Mouse (Mus musculus) brain, embryonic 18.5 days (tissue): Measurements from ENCODE around the gene Gm20388.

Experiments
- DNase-seq: peaks from one replicate; pipeline ENCODE4 v3.0.0-alpha.2; 2012; ENCODE audit warnings: low read depth, low spot score

The Gm20388 gene

DNA sequence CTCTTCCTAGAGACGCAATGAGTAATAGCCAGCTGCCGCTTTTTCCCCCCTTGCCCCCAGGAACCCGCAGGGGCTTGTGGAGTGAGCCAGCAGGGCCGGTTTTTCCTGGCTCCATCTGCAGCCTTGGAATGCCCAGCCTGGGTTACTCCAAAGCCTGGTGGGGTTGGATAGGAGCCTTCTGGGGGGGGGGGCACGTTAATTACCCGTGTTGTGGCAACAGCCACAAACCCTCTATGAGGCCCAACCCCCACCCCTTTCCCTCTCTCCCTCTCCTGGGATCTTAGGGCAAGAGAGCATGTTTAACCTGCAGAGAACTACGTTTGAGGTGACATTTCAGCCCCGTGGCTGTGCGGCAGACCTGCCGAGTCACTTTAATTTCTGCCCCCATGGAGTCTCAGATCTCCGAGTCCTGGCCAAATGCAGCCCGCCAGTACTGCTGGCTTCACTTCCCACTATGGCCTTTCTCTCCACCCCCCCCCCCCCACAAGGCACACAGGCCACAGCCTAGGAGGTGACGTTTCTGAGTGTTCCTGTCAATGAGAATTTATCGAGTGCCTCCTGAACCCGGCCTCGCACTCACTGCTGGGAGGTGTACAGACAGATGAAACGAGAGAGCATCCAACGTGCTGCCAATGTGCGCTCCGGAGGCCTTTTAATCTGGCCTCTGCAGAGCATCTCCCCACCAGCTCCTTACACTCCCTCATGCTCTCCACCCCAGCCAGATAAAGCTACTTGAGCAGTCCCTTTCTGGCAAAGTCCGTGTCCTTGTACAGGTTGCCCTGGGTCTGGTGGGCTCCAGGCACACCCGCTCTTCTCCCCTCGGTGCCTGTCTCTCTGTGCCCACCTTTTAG is 629.4 kb downstream of the Gm20388 start:
- no peak for DNase-seq

DNA sequence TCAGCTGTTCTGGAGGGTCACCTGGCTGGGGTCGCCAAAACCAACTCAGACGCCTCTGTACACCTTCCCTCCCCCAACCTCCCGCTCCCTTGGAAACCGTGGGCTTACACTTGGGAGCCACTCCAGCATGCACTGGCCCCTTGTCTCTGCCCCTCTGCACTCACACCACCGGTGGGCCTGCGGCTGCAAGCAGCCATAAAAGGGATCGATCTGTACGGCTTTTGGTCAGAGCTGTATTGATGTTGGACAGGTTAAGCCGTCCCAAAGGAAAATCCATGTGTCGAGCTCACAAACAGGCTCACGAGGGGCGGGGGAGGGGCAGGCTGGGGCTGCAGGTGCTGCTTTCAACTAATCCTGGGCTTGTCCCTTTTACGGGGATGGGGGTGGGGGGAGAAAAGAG is 632.4 kb downstream of the Gm20388 start:
- no peak for DNase-seq

DNA sequence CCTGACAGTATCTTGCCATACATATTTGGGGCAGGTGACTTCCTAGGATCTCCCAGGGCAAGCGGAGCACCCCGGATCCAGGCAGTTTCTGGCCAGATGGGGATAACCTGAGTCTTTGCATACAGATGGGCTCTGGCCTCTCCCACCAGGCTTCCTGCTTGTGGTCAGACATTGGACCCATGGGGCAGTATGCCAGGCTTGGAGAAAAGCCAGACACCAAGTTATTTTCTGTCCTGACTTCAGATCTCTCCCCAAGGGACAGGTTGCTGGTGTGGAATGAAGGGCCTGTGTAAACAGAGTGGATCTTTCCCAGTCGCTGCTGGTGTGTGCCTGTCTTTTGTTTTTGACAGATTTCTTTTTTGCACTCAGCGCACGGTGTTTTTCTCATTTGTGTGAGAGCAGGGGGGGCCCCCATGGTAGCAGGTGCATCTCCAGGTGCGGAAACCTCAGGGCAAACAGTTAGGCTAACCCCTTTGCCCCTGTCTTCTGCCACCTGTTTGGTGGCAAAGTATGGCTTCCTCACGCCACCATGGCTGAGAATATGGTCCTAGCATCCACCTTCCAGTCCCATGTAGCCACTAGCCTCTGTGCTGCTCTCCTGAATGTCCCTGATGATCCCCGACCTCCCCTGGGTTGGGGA is 632.9 kb downstream of the Gm20388 start:
- no peak for DNase-seq

DNA sequence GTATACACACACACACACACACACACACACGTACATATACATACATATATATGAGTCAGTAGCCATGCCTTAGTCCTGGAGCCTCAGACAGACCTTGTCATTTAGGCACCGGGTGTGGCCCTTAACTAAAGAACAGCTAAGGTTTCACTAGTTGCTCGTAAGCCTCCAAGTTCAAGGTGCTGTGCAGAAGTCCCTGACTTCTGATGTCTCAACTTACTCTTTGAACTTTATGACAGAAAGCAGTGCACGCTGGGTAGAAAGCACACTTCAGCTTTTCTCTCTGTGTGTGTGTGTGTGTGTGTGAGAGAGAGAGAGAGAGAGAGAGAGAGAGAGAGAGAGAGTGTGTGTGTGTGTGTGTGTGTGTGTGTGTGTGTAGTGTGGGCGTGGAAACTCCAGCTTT is 633.5 kb downstream of the Gm20388 start:
- no peak for DNase-seq

DNA sequence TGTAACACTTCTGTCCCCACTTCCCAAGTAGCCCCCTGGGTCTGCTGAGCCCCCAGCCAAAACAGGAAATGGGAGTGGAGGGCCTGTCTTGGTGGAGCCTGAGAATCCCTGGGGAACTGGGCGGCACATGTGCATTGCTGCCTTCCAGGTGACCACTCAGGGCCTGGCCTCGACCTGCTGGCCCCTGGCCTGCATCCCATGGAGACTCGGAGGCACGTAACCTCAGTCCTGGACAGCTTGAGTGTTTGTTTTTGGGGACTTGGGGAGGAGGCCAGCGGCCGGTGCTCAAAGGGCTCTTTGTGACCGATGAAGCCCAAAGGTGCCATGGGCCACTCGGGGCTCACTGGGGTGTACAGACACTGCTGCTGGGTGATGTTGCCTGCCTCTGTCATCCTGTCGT is 636.9 kb downstream of the Gm20388 start:
- no peak for DNase-seq

DNA sequence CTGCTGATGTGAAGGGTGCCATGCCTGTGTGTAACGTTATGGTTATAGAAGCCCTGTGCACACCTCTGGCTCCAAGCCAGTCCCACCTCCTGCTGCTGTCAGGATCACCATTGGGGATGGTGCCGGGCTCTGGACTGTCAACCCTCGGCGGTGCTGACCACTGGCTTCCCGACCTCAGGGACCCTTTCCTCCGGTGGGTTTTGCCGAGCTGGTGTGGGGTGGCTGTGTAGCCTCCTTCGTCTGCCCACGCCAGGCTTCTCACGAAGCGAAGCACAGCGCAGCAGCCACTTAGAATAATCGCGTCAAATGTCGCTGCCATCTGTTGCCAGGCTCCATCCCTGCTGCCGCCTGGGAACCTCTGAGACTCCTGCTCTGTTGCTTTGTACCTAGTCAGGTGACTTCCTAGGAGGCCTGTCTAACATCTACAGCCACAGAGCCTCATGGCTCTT is 637.7 kb downstream of the Gm20388 start:
- no peak for DNase-seq

DNA sequence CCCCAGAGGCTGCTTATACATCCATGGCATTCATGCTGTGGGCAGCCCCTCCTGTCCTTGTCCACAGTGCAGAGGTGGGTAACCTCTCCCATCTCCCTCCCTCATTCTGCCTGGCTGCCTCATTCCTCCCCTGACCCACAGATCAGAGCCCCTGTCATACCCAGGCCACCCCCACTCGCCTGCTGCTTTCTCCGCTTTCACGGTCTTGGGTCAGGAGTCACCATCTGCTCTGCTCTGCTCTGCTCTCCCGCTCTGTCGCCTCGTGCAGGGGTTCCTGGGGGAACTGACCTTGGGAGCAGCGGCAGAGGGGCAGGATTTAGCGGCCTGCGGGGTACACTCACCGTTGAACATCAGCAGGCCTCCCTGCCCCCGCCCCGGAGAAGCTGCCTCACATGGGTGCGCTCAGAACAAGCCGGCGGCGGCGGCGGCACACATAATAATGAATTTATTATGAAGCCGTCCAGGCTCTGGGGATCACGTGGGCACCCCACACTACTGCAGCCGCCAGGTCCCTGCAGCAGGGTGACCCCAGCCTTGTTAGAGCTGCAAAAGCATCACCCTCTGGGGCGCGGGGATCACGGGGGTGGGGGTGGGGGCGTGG is 638.8 kb downstream of the Gm20388 start:
- DNase-seq = no peak

DNA sequence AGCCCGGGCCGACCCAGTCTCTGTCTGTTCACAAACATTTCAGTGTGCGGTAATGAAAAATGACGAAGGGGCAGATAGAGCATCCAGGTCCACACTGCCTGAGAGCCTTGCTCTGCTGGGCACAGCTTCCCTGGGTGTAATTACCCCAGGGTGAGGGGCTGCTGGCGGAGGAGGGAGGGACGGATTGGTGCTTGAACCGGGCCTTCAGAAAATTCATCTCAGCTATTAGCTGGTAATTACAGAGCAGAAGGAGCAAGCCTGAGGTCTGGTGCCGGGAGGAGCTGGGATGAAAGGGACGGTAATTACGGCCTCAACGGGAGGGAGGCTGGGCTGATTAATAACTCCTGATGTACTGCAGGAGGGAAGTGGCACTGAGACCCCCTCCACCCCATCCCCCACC is 639.3 kb downstream of the Gm20388 start:
- DNase-seq = no peak

DNA sequence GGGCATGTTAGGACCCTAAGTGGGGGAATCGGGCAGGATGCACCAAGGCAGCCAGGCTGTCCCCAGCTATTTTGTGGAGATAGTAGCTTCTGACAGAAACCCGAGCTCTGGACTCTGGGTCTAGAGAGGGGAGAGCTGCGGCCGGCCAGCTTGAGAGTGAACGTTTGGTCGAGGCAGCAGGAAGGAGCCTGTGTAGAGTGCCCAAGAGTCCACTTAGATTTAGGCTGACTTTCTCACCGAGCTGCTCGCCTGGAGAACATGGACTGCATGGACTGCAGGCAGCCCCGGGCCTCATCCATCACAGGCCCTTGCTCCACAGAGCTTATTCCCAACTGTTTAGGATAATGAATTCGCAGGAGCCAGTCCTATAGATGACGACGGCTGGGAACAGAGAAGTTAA is 639.8 kb downstream of the Gm20388 start:
- no peak for DNase-seq

DNA sequence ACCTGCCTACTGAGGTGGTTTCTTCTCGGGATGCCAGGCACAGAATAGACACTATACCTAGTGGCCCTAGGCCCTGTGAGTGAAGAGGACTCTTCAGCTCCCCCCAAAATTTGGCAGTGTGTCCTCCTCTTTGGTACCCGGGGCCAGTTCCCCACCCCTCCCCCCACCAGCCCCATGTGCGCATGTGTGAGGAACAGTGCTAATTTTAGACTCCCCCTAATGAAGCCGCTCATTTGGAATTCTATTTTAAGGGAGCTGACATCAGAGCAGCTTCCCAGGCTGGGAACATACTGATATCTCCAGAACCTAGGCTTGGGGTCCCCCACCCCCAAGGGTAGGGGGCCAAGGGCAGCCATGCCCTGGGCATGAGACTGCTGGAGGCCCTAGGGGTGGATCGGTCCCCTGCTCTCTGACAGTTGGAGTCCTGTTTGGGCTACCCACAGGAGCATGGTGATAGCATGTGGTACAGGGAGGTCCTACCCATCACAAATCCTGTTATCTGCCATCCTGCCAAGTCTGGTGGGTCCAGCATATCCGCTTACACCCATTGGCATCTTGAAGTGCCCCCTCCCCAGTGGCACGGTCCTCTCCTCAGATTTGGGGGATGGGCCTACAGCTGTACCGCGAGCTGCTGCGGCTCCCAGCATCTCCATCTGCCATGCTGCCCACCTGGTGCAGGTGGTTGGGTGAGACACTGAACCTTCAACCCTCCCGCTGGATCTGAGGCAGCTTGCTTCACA is 640.5 kb downstream of the Gm20388 start:
- no peak for DNase-seq

DNA sequence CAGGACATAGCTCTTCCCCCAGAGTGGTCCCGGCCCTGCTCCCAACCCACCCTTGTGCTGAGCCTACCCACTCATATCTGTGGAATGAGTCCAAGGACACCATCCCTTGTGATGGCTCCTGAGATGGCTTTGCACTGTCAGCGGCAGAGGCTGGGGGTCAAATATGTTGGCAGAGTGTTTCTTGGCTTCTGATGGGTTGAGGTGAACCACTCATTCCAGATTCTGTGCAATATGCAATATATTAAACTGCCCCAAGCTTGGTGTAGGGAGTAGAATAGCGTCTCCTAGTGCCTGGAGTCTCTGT is 641.0 kb downstream of the Gm20388 start:
- no peak for DNase-seq

DNA sequence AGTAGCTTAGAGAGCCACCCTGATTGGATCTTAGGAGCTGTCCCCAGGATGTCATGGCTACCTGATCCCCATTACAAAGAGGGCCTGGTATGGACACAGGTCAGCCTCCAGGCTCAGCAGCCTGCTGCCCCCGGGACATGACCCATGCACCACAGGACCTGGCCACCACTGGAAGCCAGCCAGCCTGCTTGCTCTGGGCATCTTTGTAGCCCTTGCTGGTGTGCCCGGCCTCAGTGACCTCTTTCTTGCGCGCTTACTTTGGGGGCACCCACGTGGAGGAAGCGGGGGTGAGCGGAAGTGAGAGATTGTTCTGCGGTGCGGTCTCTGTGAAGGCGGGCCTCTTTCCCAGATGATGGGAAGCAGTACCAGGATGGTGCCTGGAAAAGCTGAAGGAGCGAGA is 641.9 kb downstream of the Gm20388 start:
- DNase-seq = no peak

DNA sequence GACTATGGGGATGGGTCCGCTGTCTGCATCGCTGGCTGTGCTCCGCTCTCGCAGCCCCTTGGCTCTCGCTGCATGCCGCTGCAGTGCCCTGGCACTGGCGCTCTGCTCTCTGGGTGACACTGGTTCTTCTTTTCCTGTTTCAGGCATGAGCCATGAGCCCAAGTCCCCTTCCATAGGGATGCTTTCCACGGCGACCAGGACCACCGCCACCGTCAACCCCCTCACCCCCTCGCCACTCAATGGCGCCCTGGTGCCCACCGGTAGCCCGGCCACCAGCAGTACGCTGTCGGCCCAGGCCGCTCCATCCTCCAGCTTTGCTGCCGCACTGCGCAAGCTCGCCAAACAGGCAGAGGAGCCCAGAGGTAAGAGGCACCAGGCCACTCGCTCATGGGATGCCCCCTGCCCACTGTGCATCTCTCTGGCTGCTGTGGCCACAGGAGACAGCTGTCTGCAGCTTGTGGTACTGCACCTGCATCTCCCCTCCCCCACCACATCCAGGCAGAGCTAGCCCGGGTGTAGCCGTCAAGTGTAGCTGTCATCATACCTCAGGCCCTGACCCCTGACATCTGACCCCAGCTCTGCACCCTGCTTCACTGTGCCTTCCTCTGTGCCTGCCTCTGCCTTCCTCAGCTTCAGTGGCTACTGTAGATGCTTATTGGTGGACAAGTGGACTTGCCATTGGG is 642.9 kb downstream of the Gm20388 start:
- DNase-seq = no peak

DNA sequence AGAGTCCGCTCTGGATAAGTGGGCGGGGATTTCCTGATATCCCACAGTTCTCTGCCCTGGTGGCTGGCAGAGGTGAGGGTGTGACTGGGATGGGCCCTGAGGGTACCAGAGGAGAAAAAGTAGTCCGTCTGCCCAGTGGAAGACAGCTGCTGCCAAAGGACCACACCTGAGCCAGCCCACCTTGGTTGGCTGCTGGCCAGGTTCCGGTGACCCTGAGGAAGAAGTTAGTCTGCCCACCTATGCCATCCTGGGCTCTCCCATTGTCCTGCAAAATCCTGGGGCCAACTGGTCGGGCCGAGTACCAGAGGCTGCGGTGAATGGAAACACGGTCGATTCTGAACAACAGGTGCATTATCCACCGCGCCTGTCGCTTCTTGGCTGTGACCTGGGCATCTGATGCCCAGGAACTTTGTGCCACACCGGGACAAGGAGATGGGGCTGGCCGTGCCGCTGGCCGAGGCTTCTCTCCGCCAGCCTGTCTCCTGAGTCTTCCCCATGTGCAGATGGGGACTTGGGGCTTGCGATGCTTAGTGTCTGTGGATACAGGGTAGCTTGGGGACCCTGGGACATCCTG is 643.9 kb downstream of the Gm20388 start:
- no peak for DNase-seq

DNA sequence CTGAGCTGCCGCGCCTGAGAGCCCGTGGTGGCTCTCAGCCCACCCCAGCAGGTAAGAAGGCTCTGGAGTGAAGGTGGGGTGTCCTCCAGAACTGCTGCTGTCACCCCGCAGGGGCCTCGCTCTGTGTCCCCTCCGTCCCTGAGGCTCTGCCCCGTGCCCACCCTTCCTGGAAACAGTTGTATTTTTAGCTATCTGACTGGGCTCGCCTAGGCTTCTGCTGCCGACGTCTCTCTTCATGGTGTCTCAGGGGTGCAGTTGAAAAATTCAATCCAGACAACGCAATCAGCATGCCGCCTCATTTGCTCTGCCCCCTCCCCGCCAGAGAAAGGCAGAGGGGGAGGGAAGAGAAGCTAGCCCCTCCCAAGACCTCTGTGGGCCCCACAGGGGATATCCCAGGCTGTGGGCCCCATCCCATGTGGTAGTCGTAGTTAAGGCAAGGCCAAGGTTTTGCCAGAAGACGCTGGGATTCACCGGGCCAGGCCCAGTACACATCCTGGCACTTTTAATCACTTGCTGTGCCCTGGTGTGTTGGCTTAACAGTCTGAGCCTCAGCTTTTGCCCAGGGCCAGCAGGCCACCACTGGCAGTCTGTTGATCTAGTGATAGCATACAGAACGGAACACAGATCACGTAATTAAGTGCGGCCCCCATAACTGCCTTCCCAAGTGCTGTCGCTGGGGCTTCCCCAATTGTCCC is 645.7 kb downstream of the Gm20388 start:
- DNase-seq = no peak

DNA sequence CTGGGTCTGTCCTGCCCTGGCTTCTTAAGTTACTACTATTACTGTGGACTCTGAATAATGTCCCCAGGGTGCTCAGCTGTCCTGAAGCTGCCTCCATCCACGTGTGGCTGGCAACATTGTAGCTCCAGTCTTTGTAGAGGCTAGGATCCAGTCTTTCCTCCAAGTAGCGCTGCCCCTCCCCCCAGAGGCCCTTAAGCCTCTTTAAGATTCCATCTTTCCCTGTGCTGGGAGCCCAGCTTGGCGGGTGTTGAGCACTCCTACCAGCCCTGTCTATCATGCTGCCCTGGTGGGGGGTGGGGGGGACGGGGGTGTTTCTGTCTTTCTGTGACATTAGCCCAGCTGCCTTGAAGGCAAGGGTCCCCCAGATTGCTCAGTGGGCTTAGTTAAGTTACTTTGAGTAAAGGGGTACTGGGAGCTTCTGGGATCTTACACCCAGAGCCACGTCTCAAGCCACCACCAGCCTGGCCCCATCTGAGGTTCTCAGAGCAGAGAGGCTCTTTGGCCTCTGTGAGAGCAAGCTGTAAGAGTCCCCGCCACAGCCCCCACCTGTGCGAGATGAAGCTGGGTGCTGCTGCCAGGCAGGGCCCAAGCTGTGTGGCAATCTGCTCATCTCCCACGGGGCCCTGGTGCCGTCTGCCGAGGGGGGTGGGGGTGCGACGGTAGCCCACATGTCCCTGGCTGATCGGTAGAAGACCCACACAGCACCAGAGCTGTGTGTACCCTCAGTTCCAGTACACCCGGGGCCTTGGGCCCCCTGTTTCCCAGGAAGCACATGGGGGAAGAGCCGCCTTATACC is 646.7 kb downstream of the Gm20388 start:
- DNase-seq = no peak

DNA sequence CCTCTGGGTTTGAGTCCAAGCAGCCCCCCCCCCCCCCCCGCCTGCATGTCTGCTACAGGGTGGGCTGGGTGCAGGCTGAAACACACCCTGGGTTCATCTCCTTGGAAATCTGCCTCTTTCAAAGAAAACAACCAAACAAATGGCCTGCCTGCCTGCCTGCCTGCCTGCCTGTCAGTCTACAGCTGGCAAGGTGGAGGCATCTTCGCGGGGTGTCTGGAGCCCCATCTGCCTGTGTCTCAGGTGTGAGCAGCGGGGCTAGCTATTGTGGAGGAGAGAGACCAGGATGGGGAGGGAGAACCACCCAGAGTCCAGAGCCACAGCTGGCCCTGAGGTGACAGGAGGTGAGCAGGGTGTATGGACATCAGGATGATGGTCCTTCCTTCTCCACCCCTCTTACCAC is 647.5 kb downstream of the Gm20388 start:
- DNase-seq = no peak

DNA sequence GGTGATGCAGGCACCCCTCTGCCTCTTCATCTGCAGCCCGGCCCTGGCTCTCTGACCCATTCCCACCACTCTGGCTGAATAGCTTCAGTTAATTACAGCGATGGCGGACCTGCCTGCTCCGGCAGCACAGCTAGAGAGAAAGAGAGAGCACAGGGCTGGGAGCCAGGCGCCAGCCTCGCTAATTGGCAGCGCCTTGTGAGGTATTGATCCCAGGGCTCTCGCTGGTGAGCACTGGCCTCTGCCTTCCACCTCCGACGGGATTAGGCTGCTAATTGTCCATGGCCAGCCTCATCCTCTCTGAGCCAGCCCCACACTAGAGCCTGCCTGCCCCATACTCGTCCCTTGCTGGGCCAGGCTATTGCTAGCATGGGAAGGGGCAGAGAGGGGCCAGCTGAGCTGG is 649.0 kb downstream of the Gm20388 start:
- no peak for DNase-seq

DNA sequence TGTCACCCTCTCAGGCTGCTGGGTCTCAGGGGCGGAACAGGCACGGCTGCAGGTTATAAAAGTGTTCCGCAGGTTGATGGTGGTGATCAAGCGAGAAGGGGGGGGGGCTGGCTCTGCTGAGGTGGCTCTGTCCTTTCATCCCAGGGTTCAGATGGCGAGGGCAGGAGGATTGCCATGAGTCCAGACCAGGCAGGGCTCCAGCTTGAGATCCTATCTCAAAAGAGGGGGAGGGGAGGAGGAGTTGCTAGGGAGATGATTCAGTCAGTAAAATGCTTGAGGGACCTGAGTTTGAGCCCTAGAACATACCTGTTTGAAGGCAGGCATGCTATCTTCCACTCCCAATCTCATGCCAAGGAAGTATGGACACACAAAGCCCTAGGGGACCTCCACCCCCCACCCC is 649.9 kb downstream of the Gm20388 start:
- no peak for DNase-seq
